Mouse (Mus musculus) E14TG2a.4 (cell line): ENCODE results near the gene Pstpip1.

Experiments
- CTCF ChIP-seq: conservative IDR thresholded peaks from 2 replicates; pipeline ENCODE4 v1.5.1; 2014; ENCODE audit warnings: low read length
- NANOG ChIP-seq: IDR thresholded peaks from 2 replicates; pipeline ENCODE4 v1.6.1; 2014; ENCODE audit warnings: borderline replicate concordance, low read length, mixed read lengths

DNA sequence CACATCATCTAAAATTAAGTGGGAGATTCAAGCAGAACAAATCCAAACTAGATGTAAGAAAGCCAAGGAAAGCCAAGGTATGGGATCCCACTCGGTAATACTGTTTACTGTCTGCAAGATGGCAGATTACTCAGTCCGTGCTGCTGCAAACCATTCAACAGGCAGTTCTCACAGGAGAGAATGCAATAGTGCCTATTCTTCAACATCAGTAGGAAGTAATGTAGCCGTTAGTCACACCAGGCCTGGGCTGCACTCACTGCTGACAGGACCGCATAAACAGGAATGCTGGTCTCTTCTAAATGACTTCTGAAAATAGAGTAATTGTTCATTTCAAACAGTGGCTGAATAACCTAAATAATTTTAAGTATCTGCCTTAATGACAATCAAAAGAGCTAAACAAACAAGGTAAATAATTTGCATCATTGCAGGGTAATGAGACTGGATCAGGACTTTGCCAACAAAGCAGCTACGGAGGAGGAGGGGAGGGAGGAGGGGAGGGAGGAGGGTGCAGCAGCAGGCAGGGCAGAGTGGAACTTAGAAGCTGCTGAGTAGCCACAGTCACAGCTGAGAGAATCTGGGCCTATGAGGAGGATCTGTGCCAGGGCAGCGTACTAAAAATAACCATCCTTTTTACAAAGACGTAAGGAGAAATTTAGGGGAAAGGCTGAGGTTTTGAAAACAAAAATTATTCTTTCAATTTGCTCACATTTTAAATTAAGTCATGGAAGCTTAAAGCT lies 62.2 kb downstream of the Pstpip1 start:
- no peak for TF ChIP-seq CTCF
- TF ChIP-seq NANOG = no peak
